Comparison of ENCODE assay signal across 8 mouse cellular contexts in genomic region chr16:87796514-87797248, GRCm38 (mm10).
DNase-seq lines count a peak whose midpoint lies in the region; ATAC-seq lines count a peak whose summit lies in the region.

No protein-coding gene starts in this region.

- peak; percentile 77 for ATAC-seq in megakaryocyte, adult 5-6 weeks (ENCODE audit: poor library complexity, severe bottlenecking)
- no peak for ATAC-seq in activated CD4-positive, CD25-positive, alpha-beta regulatory T cell, adult 4 months

- DNase-seq in adrenal gland, postnatal 14 days, result peak; percentile 41
- peak; percentile 46 for DNase-seq in cerebellum, adult 9-11 months
- peak; percentile 10 to 14 for DNase-seq in frontal cortex, postnatal 25 days (ENCODE audit: low spot score in 2 of 2)
- DNase-seq in induced T-regulatory cell, adult 2 months (ENCODE audit: low read depth), result peak; percentile 3
- DNase-seq in left cerebral cortex, postnatal 25 days (ENCODE audit: low spot score in 2 of 2), result peak; percentile 34 to 64
- peak; percentile 19 for DNase-seq in right cerebral cortex, postnatal 14 days

- intact Hi-C loops in left cerebral cortex, postnatal 25 days (cut with DNase I), result no loop called here
